Mouse (Mus musculus) natural killer cell, adult 2 months (primary cell): ENCODE data around the gene Arl14ep.
"Not testable (repeated sequence)": the region's sequence is repeated elsewhere in the genome, so short reads cannot be mapped to it uniquely, and the experiment has no call there.

Experiments used
- DNase-seq, 2 experiments: peaks; one replicate each; pipeline ENCODE4 v3.0.0; 2022; ENCODE audit warnings: low spot score in 2 of 2

The Arl14ep gene

DNA sequence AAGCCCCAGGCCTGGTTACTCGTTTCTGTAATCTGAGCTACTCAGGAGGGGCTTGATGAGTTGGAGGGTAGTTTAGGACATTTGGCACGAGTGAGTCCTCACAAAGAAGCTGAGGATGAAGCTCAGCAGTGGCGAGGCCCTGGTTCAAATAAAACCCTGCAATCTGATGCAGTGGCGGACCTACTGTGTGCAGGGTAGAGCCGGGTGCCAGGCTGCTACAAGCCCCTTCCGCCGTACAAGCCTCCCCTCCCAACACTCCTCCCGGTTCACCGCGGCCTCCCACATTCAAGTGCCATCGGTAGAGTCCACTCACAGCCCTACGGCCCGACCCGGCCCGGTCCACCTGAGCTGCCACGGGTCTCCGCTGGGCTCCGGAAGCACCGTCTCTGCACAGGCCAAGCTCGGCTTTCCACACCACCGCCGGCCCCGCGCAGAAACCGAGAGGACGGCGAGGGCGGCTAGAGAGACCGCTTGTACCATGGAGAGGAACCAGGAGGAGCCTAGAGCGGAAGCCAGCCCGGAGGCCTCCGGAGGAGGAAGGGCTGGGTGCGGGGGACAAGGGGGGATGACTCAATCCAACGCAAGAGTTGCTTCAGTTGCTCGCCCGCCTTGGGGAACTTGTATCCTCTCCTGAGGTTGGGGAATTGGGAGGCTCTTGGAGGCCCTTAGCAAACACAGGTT, at the start of gene Arl14ep:
Gene Arl14ep, minus strand, starts transcription at position 466 of the 681 bp plus-strand sequence.
- DNase-seq, result peak; percentile 81 to 85

DNA sequence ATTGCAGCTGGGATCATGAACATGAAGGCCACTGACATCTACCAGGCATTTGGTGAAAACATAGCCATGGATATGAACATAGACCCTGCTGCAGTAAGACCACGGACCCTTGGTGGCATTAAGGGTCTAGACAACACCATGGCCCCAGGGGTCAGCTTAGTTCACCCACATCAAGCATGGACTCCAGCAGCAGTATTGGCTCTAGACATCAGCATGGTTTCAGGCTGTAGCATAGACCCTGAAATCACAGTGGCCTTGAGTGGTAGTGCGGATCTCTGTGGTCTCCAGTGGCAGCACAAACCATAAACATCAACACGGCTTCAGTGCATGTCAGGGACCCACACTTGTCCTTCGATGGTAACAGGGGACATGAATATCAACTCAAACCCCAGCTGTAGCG, 48.5 kb upstream of the Arl14ep start:
- DNase-seq, result no peak

DNA sequence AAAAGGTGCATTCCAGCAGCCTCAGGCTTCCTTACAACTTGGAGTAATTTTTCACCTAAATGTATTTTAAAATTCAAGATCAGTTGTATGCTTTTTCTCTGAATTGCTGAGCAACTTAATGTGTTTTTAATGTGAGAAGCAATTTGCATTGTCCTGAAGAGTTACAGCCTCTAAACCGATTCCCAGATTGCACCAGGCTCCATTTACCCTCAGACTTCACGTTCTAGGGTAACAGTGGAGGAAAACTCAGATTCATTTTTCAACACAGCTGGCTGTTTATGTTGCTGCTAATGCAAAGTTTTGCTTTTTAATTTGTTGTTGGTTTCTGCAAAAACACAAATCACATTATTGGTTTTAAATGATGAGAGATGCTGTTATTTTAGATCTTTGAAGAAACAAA, 45.1 kb upstream of the Arl14ep start:
- DNase-seq, result no peak

DNA sequence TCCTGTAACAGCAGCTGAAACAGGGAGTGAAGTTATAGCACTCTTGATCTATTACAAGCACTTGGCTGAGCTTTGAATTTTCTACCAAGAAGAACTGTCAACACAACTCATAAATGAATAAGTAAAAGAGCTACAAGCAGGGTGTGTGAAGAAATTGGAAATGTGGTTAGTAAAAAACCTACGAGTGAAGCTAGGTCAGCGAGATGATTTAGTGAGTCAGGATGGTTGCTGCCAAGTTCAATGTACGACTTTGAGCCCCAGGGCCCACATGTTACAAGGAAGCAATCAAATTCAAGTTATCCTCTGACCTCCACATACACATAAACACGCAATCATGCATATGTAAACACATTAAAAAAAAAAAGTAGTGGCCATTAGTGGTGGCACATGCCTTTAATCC, 38.9 kb upstream of the Arl14ep start:
- DNase-seq, result no peak

DNA sequence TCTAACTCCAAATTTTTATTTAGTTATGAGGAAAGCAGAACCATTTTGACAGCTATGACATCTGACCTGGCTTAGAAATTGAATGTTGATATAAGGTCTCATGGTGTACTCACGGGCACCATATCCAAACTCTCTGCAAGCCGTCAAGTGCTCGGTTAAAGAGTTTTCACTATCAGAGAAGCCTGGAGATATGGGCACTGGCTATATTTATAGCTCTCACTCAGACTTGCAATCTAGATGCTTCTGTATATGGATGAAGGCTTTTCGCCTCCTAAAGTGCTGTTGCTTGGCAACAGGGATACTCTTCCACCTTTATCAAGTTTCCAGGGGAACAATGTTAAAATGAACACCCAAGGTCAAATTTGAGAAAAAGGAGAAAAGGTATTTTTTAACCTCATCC, 38.1 kb upstream of the Arl14ep start:
- no peak for DNase-seq

DNA sequence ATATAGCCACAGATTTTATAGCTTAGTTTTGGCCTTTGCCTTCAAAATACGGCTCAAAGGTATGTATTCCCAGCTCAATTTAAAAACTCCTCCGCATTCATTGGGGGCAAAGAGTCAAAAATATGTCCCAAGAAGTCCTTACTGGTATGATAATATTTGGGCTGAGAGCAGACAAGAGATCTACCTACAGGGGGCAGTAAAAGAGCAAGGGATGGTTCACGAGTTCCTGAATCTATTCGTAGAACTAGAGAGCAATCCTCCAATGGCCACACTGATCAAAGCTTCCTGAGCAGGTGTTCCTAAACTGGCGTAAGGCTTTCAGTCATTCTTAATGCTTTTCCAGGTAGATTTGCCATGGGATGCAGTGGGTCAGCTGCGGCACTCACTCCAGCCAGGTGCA, 35.9 kb upstream of the Arl14ep start:
- no peak for DNase-seq

DNA sequence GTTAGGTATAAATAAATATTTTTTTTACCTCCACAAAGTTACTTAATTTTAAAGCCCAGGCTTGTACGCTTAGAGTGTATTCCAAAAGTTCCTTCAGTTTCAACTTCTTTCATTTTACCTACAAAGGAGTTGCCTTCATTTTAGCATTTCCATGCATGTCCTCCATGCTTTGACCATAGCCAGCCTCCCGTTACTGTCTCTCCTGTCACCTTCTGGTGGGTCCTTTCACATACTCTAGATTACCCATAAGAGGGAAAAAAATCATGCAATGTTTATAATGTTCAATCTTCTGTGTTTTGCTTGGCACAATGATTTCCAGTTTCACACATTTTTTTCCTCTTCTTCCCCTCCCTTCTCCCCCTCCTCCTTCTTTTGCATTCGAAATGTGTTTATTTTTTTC, 32.2 kb upstream of the Arl14ep start:
- no peak for DNase-seq

DNA sequence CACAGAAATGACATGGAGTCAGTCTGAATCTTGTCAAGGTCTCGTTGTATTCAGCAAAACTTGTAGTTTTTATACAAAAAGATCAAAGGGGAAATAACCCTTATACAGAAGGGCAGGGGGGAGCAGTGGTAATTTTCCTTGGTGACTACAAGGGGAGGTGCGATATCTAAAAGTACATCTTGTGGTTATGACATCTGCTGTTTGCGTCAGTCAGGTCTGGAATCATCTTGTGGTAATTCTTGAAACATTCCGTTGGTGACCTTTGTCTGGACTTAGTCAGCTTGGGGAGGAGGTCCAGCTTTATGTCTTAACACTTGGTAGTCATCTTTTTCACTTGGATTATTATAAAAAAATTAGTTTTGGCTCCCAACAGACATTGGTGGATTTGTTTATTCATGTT, 31.7 kb upstream of the Arl14ep start:
- DNase-seq, result not testable (repeated sequence)

DNA sequence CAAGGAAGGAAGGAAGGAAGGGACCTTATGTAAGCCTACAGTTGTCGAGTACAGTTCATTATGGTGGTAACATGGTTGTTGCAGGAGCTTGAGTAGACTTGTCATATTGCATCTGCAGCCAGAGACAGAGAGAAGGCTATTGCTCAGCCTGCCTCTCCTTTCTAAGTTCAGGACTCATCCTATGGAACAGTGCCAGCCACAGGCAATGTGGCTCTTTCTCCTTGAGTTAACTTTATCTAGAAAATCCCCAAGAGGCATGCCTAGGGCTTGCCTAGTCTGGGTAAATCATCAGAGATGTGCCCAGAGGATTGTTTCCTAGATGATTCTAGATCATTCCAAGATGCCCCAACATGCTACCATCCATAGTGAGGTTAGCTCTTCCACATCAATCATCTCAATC, 17.0 kb upstream of the Arl14ep start:
- DNase-seq, result no peak

DNA sequence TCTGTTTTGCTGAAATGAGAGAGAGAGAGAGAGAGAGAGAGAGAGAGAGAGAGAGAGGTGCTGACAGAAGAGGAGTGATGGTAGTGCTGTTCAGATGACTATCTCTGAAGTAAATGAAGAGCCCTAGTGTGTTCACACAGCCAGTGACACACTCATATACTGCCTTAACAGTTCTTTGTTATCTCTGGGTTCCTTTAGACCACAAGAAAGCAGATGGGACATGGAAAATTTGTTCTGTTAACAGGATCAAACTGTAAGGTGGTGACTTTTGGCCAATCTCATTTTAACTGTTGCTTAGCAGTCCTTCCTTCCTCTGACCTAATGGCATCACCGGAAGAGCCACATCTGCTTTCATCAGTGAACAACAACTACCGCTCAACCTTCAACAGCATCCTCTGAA, 10.7 kb upstream of the Arl14ep start:
- DNase-seq, result no peak

DNA sequence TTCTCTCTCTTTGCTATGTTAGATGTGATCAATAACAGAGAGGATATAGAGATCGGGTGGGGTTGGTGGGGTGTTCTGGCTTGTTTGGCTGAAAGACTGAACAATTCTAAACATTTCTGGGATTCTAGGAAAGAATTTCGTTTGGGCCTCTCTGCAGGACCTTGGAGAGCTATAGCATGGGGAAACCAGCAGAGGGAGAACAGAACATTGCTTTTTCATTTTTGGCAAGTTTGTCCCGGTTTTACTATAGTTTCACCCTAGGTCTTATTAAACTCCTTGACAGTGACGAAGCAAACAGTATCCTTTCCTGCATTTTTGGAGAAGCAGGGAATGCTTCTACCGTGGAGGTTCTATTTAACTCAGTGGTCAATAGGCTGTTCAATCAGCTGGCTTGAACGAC, 8.3 kb upstream of the Arl14ep start:
- DNase-seq, result no peak

DNA sequence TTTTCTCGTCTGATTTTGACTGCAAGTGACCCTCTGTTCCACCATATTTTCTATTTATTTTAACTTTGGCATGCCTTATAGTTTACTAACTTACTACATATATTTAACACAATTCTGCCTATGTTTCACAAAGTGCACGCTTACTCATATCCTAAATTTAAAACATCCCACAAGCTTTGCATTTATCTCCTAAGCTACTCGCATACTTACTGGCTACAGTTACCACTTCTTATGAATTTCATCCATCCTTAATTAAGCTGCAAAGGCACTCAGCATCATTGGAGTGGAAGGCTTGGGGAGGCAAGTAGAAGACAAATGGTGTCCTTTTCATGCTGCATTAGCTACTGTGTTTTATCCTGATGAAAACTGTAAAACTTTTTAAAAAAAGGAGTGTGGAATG, 2.2 kb upstream of the Arl14ep start:
- no peak for DNase-seq

DNA sequence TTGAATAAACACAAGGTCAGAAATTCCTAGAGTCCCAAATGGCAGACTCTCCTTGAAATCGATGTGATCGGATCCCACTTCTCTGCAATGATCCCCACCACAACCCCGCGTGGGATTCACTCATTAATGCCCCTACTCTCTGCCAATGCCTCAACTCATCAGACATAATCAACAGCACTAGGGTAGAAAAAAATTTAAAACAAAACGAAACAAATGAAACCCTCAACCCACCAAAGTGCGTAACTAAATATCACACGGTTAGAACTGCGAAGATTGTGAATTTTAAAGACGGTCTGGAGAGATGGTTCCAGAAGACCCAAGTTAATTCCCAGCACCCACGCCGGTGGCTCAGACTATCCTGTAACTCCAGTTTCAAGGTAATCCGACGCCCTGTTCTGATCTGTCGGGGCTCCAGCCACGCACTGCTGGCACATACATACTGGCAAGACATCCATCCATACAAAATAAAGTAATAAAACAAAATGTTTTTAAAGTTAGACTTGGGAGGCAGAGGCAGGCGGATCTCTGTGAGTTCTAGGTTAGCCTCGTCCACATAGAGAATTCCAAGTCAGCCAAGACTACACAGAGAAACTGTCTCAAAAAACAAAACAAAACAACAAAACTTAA, 779 bp downstream of the Arl14ep start:
- DNase-seq, result no peak

DNA sequence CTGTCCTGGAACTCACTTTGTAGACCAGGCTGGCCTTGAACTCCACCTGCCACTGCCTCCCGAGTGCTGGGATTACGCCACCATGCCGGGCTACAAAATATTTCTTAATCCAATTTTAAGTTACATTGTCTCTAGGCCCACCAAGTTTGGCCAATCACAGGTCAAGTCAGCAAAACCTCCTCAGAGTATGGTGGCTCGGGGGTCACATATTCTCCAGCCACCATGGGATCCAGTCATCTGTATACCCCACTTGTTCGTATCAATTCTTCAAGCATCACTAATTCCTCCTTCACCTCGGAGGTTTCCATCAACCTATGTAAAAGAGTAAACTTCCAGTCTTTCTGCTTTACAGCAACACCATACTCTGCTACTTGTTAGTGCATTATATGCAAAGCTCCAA, 1.4 kb downstream of the Arl14ep start:
- no peak for DNase-seq

DNA sequence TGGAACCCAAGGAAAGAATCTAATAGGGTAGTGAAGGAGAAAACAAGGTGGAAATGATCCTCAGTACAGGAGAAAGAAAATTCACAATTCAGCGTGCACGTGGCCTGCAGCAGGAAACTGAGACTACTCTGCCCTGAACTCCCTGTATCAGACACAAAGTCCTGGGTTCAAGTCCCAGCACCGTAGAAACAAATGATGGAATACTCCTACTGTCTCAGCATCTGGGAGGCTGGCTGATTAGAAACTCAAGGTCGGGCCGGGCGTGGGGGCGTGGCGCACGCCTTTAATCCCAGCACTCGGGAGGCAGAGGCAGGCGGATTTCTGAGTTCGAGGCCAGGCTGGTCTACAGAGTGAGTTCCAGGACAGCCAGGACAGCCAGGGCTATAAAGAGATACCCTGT, 3.3 kb downstream of the Arl14ep start:
- no peak for DNase-seq

DNA sequence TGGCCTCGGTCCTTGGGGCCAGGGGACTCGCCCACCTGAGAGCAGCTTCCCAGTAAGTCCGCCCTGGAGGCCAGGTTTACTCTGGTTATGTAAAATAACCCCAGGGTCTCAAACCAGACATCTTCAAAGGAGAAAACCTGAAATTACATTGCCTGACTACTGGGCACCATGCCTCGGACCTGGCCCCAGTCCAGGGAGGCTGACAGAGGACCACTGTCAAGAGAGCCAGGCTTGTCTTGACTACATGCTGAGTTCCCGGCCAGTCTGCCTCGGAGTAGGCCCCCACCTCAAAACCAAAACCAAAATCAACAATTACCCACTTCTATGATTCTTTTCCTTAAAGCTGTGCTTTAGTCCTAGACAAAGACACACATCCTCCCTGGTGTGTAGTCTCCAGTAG, 5.9 kb downstream of the Arl14ep start:
- no peak for DNase-seq

DNA sequence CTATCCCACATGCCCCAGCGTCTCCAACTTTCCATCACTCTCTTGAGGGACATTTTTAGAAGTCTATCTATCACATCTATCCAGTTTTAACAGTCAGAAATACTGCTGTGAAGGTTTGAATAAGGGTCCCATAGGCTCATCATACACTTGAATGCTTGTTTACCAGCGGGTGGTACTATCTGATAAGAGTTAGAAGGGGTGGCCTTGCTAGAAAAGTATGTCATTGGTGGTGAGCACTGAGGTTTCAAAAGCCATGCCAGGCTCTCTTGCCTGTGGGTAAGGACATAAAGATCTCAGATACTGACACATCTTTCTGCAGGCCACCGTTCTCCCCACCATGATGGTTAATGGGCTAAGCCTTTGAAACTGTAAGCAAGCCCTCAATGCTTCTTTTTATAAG, 10.7 kb downstream of the Arl14ep start:
- no peak for DNase-seq

DNA sequence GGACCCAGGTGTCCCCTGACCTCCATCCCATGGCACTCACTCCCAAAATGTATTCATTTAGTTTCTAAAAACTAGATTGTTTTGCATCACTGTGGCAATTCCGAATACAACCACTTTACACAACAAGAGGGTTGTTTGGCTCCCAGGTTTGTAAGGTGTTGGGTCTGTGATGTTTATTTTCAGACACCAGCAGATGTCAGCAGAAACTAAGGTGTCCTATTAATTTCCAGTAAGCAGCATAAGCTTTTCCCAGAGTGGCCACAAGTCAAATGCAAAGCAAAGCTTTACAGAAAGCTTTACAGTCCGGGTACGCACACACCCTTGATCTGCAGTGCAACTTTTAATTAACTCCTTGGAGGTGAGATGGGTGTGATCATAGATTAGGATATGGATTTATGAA, 12.6 kb downstream of the Arl14ep start:
- DNase-seq, result no peak

DNA sequence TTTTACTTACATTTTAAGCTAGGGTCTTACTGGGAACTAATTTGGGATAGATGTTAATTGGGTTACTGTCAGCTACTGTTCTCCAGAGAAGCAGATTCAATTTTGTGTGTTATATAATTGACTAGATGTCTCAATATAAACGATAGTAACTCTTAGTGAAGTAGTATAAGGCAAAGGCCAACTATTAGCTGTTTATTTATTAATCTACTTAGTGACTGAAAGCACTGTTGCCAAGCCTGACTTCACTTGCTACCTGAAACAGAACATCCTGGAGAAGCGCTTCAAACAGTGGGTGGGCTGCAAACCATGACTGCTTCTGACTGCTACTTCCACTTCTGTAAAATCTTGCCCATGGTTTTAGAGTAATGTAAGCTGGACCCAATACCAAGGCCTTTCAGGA, 13.2 kb downstream of the Arl14ep start:
- DNase-seq, result no peak

DNA sequence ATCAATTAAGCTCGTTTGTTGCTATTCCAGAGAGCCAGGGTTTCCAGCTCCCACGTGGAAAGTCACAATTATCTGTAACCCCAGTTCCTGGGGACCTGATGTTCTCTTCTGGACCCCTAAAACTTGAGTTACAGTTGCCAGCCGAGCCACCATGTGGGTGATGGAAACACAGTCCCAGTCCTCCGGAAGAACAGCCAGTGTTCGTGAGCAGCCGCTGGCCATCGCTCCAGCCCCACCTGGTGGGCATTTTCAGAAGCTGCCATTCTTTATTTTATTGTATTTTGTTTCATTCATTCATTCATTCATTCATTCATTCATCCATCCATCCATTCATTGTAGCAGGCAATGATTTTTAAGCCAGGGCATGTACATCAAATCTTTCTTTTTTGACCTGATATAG, 14.0 kb downstream of the Arl14ep start:
- no peak for DNase-seq

DNA sequence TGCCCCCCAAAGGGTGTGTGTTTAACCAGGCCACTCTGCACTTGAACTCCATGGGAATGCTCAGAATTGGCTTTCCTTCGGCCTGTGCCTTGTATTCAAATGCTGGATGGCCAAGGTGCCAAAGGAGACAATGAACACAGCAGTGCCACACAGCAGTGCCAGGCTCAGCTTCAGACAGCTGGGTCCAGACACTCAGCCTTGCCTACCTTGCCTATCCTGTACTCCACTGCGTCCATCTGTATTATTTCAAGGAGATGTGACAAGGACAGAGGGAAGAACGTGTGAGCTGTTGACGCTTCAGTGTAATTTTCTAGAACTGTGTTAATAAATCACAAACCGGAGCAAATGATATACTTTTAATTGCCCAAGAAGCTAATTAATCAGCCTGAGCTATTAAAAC, 14.8 kb downstream of the Arl14ep start:
- no peak for DNase-seq

DNA sequence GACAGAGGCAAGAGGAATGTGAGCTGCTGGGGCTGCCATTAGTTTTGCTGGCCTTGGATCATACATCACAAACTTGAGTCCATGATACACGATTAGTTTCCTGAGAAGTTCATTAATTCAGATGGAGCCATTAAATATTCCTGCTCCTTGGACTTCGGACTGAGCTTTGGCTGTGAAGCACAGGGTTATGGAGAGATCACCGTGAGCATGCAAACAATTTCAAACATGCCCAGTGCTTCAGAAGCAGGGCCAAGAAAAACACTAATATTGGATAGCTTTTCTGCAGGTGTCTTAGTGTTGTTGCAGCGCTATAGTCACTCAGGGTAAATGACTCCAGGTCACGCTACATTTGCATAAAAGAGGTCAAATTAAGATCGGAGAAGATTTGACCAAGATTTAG, 15.3 kb downstream of the Arl14ep start:
- DNase-seq, result no peak

DNA sequence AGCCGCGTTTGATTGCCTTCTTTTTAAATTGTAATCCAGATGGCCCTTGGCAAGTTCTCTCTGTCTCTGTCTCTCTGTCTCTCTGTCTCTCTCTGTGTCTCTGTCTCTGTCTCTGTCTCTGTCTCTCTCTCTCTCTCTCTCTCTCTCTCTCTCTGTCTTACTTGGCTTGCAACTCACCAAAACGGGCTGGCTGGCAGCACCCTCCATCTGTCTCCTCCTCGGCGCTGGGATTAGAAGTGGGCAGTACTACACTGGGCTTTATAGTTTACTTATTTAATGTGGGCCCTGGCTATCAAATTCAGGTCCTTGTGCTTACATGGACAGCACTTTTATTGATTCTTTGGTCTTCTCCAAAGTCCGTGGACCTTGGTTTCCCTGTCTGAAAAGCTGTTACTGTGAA, 18.1 kb downstream of the Arl14ep start:
- DNase-seq, result no peak

DNA sequence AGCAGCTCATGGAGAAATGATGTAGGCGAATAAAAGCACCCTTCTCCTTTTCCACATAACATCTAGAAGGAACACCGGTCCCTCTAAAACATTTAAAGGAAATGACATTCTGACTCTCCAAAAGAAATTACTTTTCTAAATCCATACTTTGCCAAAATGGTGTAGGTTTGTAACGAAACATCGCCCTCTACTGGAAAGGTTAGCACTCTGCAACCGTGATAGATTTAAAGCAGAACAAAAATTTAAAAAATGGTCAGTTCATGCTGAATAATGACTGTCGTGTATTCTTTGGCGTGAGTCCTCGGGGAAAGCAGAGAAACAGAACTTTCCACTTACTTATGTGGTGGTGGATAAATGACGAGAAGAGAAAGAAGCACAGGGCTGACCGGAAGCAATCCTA, 18.6 kb downstream of the Arl14ep start:
- no peak for DNase-seq
